Mouse (Mus musculus) embryo, embryonic 10 days (tissue): ENCODE measurements around the gene Ercc6.

Experiments
- DNase-seq: peaks from one replicate; pipeline ENCODE4 v3.0.0-alpha.2; 2015; ENCODE audit warnings: low spot score

Ercc6 gene

DNA sequence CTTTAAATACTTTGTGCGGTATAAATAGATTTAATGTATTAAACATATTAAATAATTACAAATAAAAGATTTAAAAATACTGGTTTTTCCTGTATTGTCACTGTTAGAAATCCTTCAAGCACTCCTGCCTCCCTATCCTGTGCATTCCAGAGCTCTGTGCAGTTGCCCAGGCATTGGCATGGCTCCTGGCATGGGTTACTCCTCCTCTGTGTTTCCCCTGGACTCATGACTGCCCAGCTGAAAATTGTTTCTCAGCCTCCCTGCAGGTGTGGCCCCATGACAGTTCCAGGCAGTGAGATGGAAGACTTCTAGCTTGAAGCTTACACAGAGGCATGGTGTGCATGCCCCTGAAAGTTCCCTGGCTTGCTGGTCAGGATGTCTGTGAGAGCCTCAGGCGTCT is 65.1 kb downstream of the Ercc6 start:
- no peak for DNase-seq

DNA sequence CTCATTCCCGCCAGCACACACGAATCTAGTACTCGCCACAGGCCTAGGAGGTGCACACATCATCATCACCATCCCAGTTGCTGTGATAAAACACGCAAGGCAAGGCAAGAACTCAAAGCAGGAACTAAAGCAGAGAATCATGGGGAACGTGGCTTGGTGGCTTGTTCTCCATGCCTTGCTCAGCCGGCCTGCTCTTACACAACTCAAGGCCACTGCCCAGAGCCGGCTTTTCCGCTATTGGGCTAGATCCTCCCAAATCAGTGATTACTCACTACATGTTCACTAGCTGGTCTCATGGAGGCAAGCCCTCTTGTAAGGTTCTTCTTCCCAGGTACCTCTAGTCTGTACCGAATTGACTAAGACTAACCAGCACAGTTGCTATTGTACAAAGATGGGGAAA is 70.4 kb downstream of the Ercc6 start:
- DNase-seq, result no peak

DNA sequence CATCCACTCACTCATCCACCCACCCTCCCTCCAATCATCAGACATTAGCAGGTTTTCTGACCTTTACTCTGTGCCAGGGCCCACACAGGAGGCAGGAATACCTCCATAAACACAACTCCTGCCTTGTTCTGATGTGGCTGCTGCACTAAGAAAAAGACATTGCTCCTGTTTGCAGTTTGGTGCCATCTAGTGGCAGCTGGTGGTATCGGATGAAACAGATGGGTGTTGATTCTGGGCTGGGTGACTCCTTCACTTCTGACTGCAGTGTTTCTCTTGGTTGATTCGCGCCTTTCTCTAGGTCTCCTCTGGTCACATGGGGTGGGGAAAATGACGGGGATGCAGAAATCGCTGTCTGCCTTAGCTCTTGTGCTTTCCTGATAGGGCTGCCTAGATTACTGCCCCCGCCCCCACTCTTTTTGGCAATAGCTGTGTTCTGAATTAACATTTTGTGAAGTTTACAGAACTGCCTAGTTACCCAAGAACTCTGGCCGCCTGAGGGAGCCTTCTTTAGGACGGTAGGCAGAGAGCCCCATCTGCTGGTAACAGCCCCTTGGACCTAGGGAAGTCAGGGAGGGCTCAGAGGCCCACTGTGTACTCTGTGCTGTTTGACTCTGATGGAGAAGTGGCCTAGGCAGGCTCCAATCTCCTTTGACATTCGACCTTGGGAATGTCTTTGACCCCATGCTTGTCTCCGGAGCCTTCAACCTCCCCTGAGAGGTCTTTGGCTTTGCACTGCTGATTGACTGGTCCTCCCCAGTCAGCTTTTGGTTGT is 73.9 kb downstream of the Ercc6 start:
- peak; percentile 86 for DNase-seq

DNA sequence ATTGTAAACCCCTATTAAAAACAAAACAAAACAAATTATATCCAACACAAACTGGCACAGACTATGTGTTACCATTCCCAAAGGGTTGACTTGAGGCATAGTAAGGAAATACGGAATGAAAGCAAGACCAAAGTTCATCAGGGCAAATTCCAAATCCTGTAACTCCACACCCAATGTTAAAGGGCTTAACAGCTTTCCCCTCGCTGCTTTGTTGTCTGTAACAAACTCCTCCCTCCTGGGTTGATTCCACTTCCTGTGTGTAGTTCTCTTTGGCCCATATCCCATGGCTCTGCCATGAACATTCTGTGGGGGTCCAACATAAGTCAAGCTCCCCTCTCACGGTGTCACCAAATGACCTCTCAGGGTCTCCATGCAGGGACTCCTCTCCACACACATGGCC is 77.1 kb downstream of the Ercc6 start:
- no peak for DNase-seq

DNA sequence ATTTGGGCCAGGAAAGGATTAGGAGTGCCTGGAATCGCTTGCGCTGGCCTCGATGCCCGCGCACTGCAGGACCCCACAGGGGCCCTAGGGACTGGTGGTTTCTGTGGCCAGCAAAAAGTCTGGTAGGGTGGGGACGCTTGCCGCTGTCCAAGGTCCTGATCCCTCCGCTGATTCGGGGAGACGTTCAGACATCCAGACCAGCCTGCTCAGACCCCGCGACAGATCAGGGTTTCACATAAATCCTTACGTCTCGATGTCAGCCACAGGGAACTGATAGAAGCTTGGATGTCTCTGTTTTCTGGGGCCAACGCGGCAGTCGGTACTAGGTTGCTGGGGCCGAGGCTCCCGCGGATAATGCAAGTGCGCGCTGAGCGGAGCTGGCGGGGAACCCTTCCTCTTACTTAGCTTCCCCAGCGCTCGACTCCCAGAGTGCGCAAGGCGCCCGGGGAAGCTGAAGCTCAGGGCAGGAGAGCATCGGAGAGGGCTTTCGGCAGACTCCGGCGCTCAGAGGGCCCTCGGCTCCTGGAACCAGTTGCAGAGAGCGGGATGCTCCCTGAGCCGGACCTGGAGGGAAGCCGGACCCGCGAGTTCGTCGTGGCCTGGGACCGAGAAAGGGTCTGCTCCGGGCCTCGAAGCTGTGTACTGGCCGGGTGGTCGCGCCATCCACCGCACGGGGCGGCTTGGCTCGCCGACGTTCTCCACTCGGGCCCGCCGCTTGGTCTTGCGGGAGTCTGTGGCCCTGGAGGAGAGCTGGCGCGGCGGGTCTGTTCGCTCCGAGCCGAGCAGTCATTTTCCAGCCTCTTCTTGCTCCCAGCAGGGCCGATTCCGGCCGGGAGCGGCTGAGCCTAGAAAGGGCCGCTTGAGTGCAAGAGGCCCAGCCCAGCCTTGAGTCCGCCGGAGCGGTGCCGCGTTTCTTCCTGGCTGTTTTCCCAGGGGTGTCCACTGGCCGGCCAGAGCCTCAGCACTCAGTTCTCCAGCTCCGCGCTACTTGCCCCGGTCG is 84.2 kb downstream of the Ercc6 start:
- peak; percentile 92 for DNase-seq

DNA sequence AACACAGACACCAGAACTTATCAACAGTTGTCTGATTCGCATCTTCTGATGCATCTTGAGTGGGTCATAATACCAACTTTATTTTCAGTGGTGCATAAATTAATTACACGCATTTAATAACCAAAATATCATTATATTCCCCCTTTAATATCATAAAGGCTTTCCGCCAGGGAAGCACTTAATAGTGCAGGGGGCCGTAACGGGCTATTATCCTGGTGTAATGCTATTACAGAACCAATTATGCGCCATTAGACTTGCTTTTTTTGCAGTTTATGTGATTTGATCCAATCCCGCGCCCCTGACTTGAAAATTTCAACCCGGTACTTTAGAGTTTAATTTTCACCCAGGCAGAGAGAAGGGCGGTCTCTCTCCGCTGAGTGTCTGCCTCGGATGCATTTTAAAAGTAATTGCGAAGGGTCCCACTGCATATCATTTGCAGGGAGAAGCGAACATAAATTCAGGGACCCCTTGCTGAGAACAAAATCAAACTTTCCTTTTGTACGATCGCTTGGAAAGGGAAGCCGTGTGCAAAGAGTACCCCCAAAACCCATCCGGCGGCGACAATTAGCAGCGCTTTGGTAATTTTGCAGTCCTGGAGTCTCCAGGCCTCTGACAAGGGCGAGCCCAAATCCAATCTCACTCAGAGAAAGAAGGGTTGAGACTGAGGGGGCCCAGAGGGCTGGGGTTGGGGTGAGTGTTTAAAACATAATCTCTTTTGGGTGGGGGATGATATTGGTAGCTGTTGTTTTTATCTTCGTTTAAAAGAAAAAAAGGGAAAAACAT is 85.3 kb downstream of the Ercc6 start:
- DNase-seq, result no peak

DNA sequence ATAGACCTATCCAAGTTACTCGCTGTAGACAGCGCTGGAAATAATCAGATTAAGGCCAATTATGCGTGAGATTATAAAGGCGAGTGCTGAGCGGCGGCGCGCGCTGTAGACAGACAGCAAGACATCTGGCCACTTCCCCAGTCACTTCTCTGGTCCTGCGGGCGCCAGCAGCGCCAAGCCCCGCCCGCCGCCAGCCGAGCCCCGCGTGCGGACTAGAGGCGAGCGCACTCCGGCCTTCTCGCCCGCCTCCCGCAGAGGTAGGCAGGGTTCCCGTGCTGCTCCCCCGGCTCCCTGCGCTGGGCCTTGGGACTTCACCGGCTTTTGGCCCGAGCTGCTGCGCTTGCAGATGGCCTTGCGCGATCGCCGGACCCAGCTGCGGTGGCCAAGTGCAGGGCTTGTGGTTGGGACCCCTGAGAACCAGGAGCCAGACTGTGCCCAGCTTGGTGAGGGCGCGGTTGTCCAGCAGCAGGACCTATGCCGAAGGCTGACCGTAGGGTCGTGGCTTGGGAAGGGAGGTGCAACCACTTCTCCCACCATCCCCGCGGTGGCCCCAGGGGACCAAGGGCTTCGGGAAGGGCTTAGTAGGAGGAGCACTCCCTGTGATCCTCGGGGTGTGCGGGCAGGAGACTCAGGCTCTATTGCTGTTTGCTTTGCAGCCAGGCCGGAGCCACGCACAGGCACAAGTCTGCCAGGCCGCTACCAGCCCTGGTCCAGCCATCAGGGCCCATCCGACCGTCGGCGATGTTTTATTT is 86.1 kb downstream of the Ercc6 start, which contains the start of gene Prrxl1:
Prrxl1 (plus strand) TSS at position 118 of the 752 bp plus-strand sequence.
- DNase-seq, result peak; percentile 41

DNA sequence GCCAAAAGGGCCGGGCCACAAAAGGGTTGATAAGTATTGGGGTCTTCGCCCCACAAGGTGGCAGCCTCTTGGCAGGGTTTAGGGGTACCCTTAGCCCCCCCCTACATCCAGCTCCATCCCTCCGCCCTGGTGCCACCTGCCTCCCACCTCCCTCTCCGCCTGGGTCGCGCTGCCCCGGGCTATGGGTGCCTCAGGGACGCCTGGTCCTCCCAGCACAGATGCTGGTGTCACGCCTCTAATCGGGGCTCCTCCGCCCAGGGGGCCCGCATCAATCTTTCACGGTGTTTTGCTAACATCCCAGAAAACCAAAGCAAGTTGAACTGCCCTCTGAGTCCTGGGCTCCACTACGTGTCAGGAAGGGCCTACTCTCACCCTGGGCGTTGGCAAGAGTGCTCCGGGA is 86.8 kb downstream of the Ercc6 start:
- DNase-seq, result no peak

DNA sequence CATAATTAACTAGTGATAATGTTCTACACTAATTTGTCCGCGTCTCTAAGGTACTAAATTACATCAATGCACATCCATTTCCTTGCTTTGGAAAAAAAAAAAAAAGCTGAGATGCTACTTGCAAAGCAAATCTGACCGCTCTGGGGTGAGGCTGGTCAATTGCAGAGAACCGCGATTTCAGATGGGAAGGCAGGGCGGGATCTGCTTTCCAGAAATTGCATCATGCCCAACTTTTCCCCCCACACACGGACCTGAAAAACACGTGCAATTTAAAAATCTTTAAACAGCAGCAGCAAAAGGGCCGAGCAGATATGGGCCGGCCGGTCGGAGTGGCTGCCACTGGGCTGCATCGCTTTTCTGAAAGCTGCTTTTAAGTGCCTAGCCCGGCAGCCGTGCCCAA is 92.2 kb downstream of the Ercc6 start:
- DNase-seq, result no peak

DNA sequence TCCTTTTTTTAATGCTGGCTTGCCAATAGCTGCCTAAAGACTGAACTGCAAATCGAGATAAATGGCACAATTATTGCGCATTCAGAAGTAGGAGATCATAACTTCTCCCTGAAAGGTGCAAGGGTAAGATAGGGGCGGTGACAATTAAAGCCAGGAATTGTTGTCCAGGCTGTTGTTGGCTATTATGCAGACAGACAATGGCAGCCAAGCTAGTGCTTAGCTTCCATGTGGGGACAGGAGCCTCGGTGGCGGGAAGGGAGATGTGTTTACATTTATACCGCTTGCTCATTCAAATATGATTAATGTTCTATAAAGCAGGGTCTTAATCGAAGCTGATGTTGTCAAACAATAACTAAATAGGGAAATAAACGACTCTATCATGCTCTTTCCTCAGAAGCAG is 93.0 kb downstream of the Ercc6 start:
- no peak for DNase-seq

DNA sequence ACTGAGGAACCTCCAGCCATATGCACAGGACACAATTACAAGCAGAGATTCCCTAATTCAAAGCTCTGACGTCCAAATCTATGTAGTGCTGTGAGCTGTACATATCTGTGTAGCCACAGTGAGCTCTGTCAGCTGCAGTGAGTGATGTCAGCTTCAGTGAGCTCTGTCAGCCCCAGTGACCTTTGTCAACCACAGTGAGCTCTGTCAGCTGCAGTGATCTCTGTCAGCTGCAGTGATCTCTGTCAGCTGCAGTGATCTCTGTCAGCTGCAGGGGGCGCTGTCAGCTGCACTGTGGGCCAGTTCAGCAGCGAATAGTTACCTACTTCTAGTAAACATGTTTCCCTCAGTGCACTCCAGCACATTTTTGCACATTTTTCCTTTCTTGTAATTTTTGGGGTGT is 96.1 kb downstream of the Ercc6 start:
- peak; percentile 53 for DNase-seq

DNA sequence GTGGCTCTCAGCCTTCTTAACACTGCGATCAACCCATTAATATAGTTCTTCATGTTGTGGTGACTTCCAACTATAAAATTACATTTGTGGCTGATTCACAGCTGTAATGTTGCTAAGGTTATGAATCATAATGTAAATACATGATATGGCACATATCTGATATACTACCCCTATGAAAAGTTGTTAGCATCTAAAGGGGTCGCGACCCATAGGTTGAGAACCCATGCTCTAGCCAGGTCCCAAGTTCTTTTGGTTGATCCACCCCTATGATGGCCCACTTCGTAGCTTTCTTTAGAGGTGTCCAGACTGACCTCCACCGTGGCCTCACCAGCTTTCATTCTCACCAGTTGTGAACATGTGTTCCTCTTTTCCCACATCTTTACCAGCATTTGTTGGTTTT is 103.9 kb downstream of the Ercc6 start:
- no peak for DNase-seq

DNA sequence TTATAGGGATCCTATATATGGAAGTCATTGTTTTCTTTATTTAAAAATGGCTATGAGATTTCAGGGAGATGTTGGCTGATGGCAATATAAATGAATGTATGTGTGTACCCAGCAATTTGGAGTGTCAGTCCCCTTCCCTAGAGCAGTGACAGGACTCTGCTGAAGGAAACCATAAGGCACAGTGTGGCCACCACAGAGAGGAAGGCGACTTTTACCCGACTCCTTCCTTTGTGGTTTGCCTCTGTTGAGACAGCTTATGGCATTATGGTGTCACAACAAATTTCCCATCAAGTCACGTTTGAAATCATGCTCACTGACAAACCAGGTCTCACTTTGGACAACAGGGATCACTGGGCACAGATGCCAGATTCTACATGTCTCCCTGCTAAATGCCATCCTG is 110.9 kb downstream of the Ercc6 start:
- no peak for DNase-seq

DNA sequence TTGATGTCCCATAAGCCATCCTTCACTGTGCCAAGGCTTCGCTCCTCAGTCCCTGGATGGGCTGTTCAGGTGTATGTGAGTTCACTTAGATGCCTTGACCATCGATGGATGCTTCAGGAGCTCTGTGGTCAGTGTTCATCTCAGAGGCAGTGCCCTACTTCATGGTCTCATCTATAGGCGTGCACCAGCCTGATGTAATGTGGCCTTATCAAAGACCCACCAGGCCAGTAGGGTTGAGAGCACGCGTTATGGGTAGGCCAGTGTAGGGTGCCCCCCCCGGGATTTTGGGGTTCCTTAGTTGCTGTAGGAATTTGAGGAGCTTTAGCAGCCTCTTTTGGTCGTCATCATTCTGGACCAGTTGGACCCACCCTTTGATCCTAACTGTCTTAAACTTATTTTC is 111.5 kb downstream of the Ercc6 start:
- DNase-seq, result no peak

DNA sequence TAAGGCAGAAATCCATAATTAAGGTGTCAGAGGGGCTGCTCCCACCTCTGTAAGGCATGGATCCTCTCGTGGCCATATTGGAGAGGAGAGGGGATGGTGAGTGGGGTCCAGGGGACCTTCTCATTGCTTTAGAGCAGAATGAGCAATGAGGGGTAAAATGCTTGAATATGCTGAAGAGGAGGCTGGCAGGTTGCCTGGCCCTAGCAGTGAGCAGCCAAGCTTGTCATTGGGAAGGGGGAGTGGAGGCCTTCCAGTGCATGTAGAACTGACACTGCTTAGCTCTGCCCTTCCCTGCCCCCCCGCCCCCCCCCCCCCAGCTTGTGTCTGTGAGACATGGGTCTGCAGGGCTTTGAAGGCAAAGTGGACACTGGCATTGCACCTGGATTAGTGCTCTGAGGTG is 114.0 kb downstream of the Ercc6 start:
- no peak for DNase-seq

DNA sequence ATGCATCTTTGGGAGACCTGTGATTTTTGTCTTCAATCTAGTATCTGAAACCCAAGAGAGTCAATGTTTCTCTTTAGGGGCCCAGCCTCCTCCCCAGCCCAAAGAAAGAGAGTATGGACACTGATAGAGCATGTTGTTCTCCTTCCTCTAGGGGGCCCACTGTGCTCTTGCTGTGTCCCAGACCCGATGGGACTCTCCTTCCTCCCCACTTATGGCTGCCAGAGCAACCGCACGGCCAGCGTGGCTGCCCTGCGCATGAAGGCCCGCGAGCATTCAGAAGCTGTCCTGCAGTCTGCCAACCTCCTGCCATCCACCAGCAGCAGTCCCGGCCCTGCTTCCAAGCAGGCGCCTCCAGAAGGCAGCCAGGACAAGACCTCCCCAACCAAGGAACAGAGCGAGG is 115.3 kb downstream of the Ercc6 start:
- peak; percentile 48 for DNase-seq
